Mouse (Mus musculus): ENCODE data around the gene Naxd. TPM values are rescaled to one million over a fixed set of nuclear protein-coding genes. Genes with fewer than 3 reads are reported as not detected.

The Naxd gene
- total and polyA plus RNA-seq, 3 experiments: 39.7 to 57.1 (median 50.1) TPM

- Histone ChIP-seq H3K4me1 (ENCODE audit: control insufficient read depth in 1 of 2, insufficient read depth in 2 of 2) (peaks cover 5 to 29% of the 10 kb centered on the region in 2 experiments), H3K79me2 (replicated peaks; ENCODE audit: control insufficient read depth, extremely low read depth, insufficient read depth, poor library complexity, severe bottlenecking) (peaks cover 19% of the 10 kb centered on the region), H3K4me2 (ENCODE audit: insufficient read depth, low read depth, poor library complexity, severe bottlenecking) (no peak overlapping the region), H3K36me3 (replicated peaks in 1 of 2; ENCODE audit: control insufficient read depth in 1 of 2, insufficient read depth in 1 of 2, low read length in 1 of 2) (peaks cover 61 to 89% of the 10 kb centered on the region in 2 experiments), H3K4me3 (replicated peaks in 1 of 3; ENCODE audit: low read depth in 2 of 3, low read length in 2 of 3, poor library complexity in 1 of 3) (no peak overlapping the region), H3K27ac (ENCODE audit: insufficient read depth, low read depth) (no peak overlapping the region), H3K9ac (ENCODE audit: insufficient read depth, low read depth) (no peak overlapping the region), H3K27me3 (replicated peaks) (no peaks in the 10 kb centered on the region), H3K9me3 (replicated peaks; ENCODE audit: low read length) (no peaks in the 10 kb centered on the region)
- dilution Hi-C loops (cut with MboI; ENCODE audit: extremely low pct_ligation_motif_present, extremely low pct_unique_long_range_greater_than_20kb, low sequenced_read_pairs) (no loop called here), in situ Hi-C loops (cut with MboI; ENCODE audit: low pct_ligation_motif_present, low pct_unique_long_range_greater_than_20kb, low sequenced_read_pairs) (loop anchor here (25.0 kb wide), 1 partner anchor 109 kb away; no protein-coding TSS in a partner anchor)
- DNase-seq (ENCODE audit: extremely low read depth): no peak
- no peak for TF ChIP-seq SMC3 (IDR thresholded peaks at IDR 0.05; ENCODE audit: low read depth, low read length)
Measured at GRCm38 (mm10) chr8:11503476-11504232, 6.3 kb downstream of the Naxd start.

DNA sequence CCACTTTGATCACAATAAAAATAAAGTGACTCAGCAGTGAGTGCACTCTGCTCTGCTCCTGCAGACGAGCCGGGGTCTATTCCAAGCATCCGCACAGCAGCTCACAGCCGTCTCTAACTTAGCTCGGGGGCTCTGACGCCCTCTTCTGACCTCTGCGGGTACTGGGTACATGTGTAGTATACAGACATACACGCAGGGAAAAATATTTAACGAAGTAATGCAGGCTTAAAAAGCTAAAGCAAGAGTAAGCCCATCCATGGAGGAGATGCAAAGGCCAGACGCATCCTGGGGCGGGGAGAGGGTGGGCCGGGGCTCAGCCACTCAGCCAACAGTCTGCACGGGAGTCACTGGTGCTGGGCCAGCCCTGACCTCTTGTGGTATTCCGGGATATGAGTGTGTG, 8.8 kb downstream of the Naxd start:
- Histone ChIP-seq H3K9me3 (replicated peaks; ENCODE audit: low read length) (no peaks in the 10 kb centered on the region), H3K4me3 (replicated peaks in 1 of 3; ENCODE audit: low read depth in 2 of 3, low read length in 2 of 3, poor library complexity in 1 of 3) (no peak overlapping the region), H3K27me3 (replicated peaks) (no peaks in the 10 kb centered on the region), H3K9ac (ENCODE audit: insufficient read depth, low read depth) (no peak overlapping the region), H3K79me2 (replicated peaks; ENCODE audit: control insufficient read depth, extremely low read depth, insufficient read depth, poor library complexity, severe bottlenecking) (no peaks in the 10 kb centered on the region; the same call in 1 of the 2 replicates), H3K4me1 (ENCODE audit: control insufficient read depth in 1 of 2, insufficient read depth in 2 of 2) (peaks cover 3 to 14% of the 10 kb centered on the region in 2 experiments; a peak in 2 of 4 replicates), H3K27ac (ENCODE audit: insufficient read depth, low read depth) (no peak overlapping the region), H3K4me2 (ENCODE audit: insufficient read depth, low read depth, poor library complexity, severe bottlenecking) (no peak overlapping the region), H3K36me3 (replicated peaks in 1 of 2; ENCODE audit: control insufficient read depth in 1 of 2, insufficient read depth in 1 of 2, low read length in 1 of 2) (peaks cover 83 to 96% of the 10 kb centered on the region in 2 experiments)
- DNase-seq (ENCODE audit: extremely low read depth): no peak
- in situ Hi-C loops (cut with MboI; ENCODE audit: low pct_ligation_motif_present, low pct_unique_long_range_greater_than_20kb, low sequenced_read_pairs) (loop anchor here (25.0 kb wide), 1 partner anchor 106 kb away; no protein-coding TSS in a partner anchor), dilution Hi-C loops (cut with MboI; ENCODE audit: extremely low pct_ligation_motif_present, extremely low pct_unique_long_range_greater_than_20kb, low sequenced_read_pairs) (no loop called here)
- TF ChIP-seq HCFC1 (IDR thresholded peaks at IDR 0.05; ENCODE audit: low read depth, low read length) (no peak), ELF1 (IDR thresholded peaks at IDR 0.05; ENCODE audit: low read depth, low read length) (no peak)

DNA sequence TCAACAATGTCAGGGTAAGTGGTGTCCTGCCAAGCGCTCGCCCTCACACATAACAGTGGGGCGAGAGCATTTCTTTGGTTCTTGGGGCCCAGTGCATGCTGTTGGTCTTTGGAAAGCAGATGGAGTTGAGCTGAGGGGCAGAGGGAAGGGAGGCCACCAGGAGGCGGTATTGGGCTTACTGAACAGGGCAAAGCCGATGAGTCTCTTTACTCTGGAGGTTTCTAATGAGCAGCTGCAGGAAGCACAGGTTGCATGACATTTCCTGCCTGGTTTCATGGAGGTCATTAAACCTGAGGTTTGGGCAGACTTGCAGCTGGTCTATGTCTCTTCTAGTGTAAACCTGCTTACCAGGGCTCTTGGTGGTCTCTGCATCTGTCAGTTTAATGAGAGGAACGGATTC, 9.5 kb downstream of the Naxd start:
- dilution Hi-C loops (cut with MboI; ENCODE audit: extremely low pct_ligation_motif_present, extremely low pct_unique_long_range_greater_than_20kb, low sequenced_read_pairs) (no loop called here), in situ Hi-C loops (cut with MboI; ENCODE audit: low pct_ligation_motif_present, low pct_unique_long_range_greater_than_20kb, low sequenced_read_pairs) (loop anchor here (25.0 kb wide), 1 partner anchor 105 kb away; no protein-coding TSS in a partner anchor)
- Histone ChIP-seq H3K27ac (ENCODE audit: insufficient read depth, low read depth) (no peak overlapping the region), H3K27me3 (replicated peaks) (no peaks in the 10 kb centered on the region), H3K9ac (ENCODE audit: insufficient read depth, low read depth) (no peak overlapping the region), H3K79me2 (replicated peaks; ENCODE audit: control insufficient read depth, extremely low read depth, insufficient read depth, poor library complexity, severe bottlenecking) (no peaks in the 10 kb centered on the region; the same call in 1 of the 2 replicates), H3K9me3 (replicated peaks; ENCODE audit: low read length) (no peaks in the 10 kb centered on the region), H3K36me3 (replicated peaks in 1 of 2; ENCODE audit: control insufficient read depth in 1 of 2, insufficient read depth in 1 of 2, low read length in 1 of 2) (peaks cover 84 to 96% of the 10 kb centered on the region in 2 experiments), H3K4me2 (ENCODE audit: insufficient read depth, low read depth, poor library complexity, severe bottlenecking) (no peak overlapping the region), H3K4me1 (ENCODE audit: control insufficient read depth in 1 of 2, insufficient read depth in 2 of 2) (peaks cover 3 to 14% of the 10 kb centered on the region in 2 experiments; a peak in 2 of 4 replicates), H3K4me3 (replicated peaks in 1 of 3; ENCODE audit: low read depth in 2 of 3, low read length in 2 of 3, poor library complexity in 1 of 3) (no peak overlapping the region)
- TF ChIP-seq CTCF (conservative IDR thresholded peaks at IDR 0.05 in 1 of 2, IDR thresholded peaks at IDR 0.05 in 1 of 2; ENCODE audit: low read depth in 2 of 2, low read length in 2 of 2) (peak; percentile 53 to 76), CHD2 (IDR thresholded peaks at IDR 0.05; ENCODE audit: low read length) (no peak), ZC3H11A (IDR thresholded peaks at IDR 0.05; ENCODE audit: low read depth, low read length) (peak; percentile 33; the same call in 1 of the 2 replicates), MYC (IDR thresholded peaks at IDR 0.05; ENCODE audit: low read depth, low read length) (0 out of 2 replicates have a peak, but pooled peaks have one; percentile 24), PAX5 (IDR thresholded peaks at IDR 0.05; ENCODE audit: low read length) (no peak), RAD21 (IDR thresholded peaks at IDR 0.05; ENCODE audit: low read depth, low read length) (peak; percentile 59), SMC3 (IDR thresholded peaks at IDR 0.05; ENCODE audit: low read depth, low read length) (peak; percentile 79), EP300 (IDR thresholded peaks at IDR 0.05; ENCODE audit: low read length) (peak; percentile 19; the same call in 1 of the 2 replicates)
- peak; percentile 69 for DNase-seq (ENCODE audit: extremely low read depth)
